ENCODE assay signal across 12 mouse cellular contexts in genomic region chr9:56739181-56739737, GRCm38 (mm10). TPM values are rescaled to one million over a fixed set of nuclear protein-coding genes. Genes with fewer than 3 reads are reported as not detected.
A peak's percentile ranks its signal among the peaks of the same experiment; 100 is the strongest.
DNase-seq lines count a peak whose midpoint lies in the region; ATAC-seq lines count a peak whose summit lies in the region.
"Had no signal": no experiment of that assay in that cellular context is flagged by ENCODE, and none has a peak within 500 bp of the region (broad histone marks: within the 10 kb centered on the region; RNA-seq: fewer than 3 reads in every experiment).

No protein-coding gene starts in this region.

- no peak overlapping the region for H3K9ac ChIP-seq in forebrain, embryonic 15.5 days (replicated peaks)
- no peak overlapping the region for H3K9ac ChIP-seq in midbrain, embryonic 15.5 days

- WGBS in forebrain, embryonic 15.5 days = 39% methylated on average over 5 of the region's 5 CpGs
- 59% methylated on average over 5 of the region's 5 CpGs for WGBS in midbrain, embryonic 15.5 days

- H3K36me3 ChIP-seq in forebrain, embryonic 15.5 days = no peaks in the 10 kb centered on the region
- H3K36me3 ChIP-seq in midbrain, embryonic 15.5 days (replicated peaks) = no peaks in the 10 kb centered on the region
- H3K36me3 ChIP-seq: heart, embryonic 10.5 days had no signal

- peak; percentile 52 to 56 for DNase-seq in cerebellum, postnatal 14 days
- no peak for DNase-seq in cerebellum, adult 9-11 months
- peak; percentile 66 for DNase-seq in left cerebral cortex, postnatal 4 days
- no peak for DNase-seq in left cerebral cortex, adult 9 months (ENCODE audit: low spot score in 2 of 2)
- DNase-seq in urinary bladder, postnatal 14 days (ENCODE audit: low spot score) = no peak
- DNase-seq in heart, adult 9 months (ENCODE audit: low spot score in 2 of 2) = no peak
- DNase-seq: adrenal gland, adult 8-10 months; kidney, adult 18-20 months had no signal

- ATAC-seq in forebrain, embryonic 15.5 days (replicated peaks) = peak; percentile 78
- ATAC-seq in midbrain, embryonic 15.5 days (replicated peaks) = peak; percentile 64; the same call in 1 of the 2 replicates
- ATAC-seq: Patski had no signal

- peak overlapping the region; percentile 52 for H3K27ac ChIP-seq in forebrain, embryonic 15.5 days (replicated peaks)
- H3K27ac ChIP-seq in midbrain, embryonic 15.5 days = no peak overlapping the region
- H3K27ac ChIP-seq: heart, embryonic 10.5 days had no signal

- peaks cover 50% of the 10 kb centered on the region for H3K27me3 ChIP-seq in forebrain, embryonic 15.5 days
- no peaks in the 10 kb centered on the region for H3K27me3 ChIP-seq in midbrain, embryonic 15.5 days (replicated peaks)

- peaks cover 26% of the 10 kb centered on the region for H3K4me1 ChIP-seq in forebrain, embryonic 15.5 days
- peaks cover 8% of the 10 kb centered on the region; the same call in 1 of the 2 replicates for H3K4me1 ChIP-seq in midbrain, embryonic 15.5 days

- H3K9me3 ChIP-seq in forebrain, embryonic 15.5 days = no peaks in the 10 kb centered on the region
- H3K9me3 ChIP-seq in midbrain, embryonic 15.5 days = no peaks in the 10 kb centered on the region
- H3K9me3 ChIP-seq: heart, embryonic 10.5 days had no signal

- H3K4me3 ChIP-seq in forebrain, embryonic 15.5 days = no peak overlapping the region
- no peak overlapping the region for H3K4me3 ChIP-seq in midbrain, embryonic 15.5 days
- H3K4me3 ChIP-seq: heart, embryonic 10.5 days had no signal

- H3K4me2 ChIP-seq in forebrain, embryonic 15.5 days (replicated peaks) = no peak overlapping the region
- H3K4me2 ChIP-seq in midbrain, embryonic 15.5 days = no peak overlapping the region

- intact Hi-C loops in left cerebral cortex, postnatal 4 days (cut with DNase I) = no loop called here

RNA-seq across cellular contexts. Expression of gene Lingo1, which starts 57.0 kb away (rescaled TPM):
- total RNA-seq in left cerebral cortex, postnatal 4 days (2021) = 100 to 1,000 TPM; 224 to 247 TPM
- 32.4 and 38.4 TPM in 2 replicates for polyA plus RNA-seq in forebrain, embryonic 15.5 days (2015; fragmentation: Nextera tagmentation; extraction: Ambion mirVana)
- polyA plus RNA-seq in midbrain, embryonic 15.5 days (2015; fragmentation: Nextera tagmentation; extraction: Ambion mirVana) = 77.8 and 83.1 TPM in 2 replicates

Comparison
In these comparisons a context has a peak if more than half of its experiments do, and no peak if none do; other contexts are left out.
1. DNase-seq: peak in cerebellum, postnatal 14 days (2 of 2) and left cerebral cortex, postnatal 4 days (single experiment); none in cerebellum, adult 9-11 months (single experiment), left cerebral cortex, adult 9 months (0 of 2), urinary bladder, postnatal 14 days (single experiment) and heart, adult 9 months (0 of 2).